Mouse (Mus musculus) neural tube, embryonic 13.5 days (tissue): Measurements from ENCODE around the gene Spop. TPM values are rescaled to one million over a fixed set of nuclear protein-coding genes. Genes with fewer than 3 reads are reported as not detected.

ENCODE experiments used
- polyA plus RNA-seq: library from polyadenylated mRNA; unstranded; fragments of >200 nt; fragmentation: Nextera tagmentation; extraction: Ambion mirVana; gene quantifications from 2 replicates; pipeline ENCODE4 v1.2.1, GENCODE M21; 2015

The Spop gene
- polyA plus RNA-seq, 1 experiment from 2014 or later = 201 TPM

Other genes starting within 250 kb of the Spop start
- 0.15 TPM in 1 of 2 replicates, not detected in the other for gene Tac4, start 152.6 kb upstream of the Spop start, polyA plus RNA-seq
- gene Kat7, start 103.8 kb upstream of the Spop start, polyA plus RNA-seq = 58.3 and 60.7 TPM in 2 replicates
- 3.2 and 3.7 TPM in 2 replicates for gene Fam117a, start 77.1 kb upstream of the Spop start, polyA plus RNA-seq
- gene Slc35b1, start 29.4 kb upstream of the Spop start, polyA plus RNA-seq = 138 and 139 TPM in 2 replicates
- gene Nxph3, start 100.5 kb downstream of the Spop start, polyA plus RNA-seq = 0.74 and 0.79 TPM in 2 replicates
- 97.1 and 121 TPM in 2 replicates for gene Ngfr, start 173.7 kb downstream of the Spop start, polyA plus RNA-seq